Mouse (Mus musculus) forebrain, embryonic 13.5 days (tissue): ENCODE measurements at regions not wholly inside any gene's neighbourhood (a gene's known extent, or its start where the extent isn't known, plus 50 kb on each side); places are given as distances from the start of the nearest gene placed in this dataset.

Source experiments
- ATAC-seq: fragments of 200-750 bp; cut with Nextera tagmentation; 2 replicates; pipeline ENCODE4 v1.8.0; 2017
- H3K27ac ChIP-seq: fragments of 300-500 bp; sonication (generic); 2 replicates; pipeline ENCODE4 v1.5.1; 2015; ENCODE audit warnings: inconsistent platforms, mild to moderate bottlenecking, moderate library complexity
- H3K27me3 ChIP-seq: fragments of 300-500 bp; sonication (generic); 2 replicates; pipeline ENCODE4 v1.6.1; 2015; ENCODE audit warnings: mild to moderate bottlenecking, inconsistent platforms
- H3K36me3 ChIP-seq: fragments of 300-500 bp; sonication (generic); 2 replicates; pipeline ENCODE4 v1.6.1; 2015; ENCODE audit warnings: mild to moderate bottlenecking, inconsistent platforms; ENCODE audit not compliant: poor library complexity, severe bottlenecking
- H3K4me1 ChIP-seq: fragments of 300-500 bp; sonication (generic); 2 replicates; pipeline ENCODE4 v1.6.1; 2015; ENCODE audit warnings: inconsistent platforms
- H3K4me2 ChIP-seq: fragments of 300-500 bp; sonication (generic); 2 replicates; pipeline ENCODE4 v1.6.1; 2015; ENCODE audit warnings: inconsistent platforms, mild to moderate bottlenecking, moderate library complexity
- H3K4me3 ChIP-seq: fragments of 300-500 bp; sonication (generic); 2 replicates; pipeline ENCODE4 v1.5.1; 2015; ENCODE audit warnings: mild to moderate bottlenecking, inconsistent platforms
- H3K9ac ChIP-seq: fragments of 300-500 bp; sonication (generic); 2 replicates; pipeline ENCODE4 v1.6.1; 2015; ENCODE audit warnings: mild to moderate bottlenecking, inconsistent platforms
- H3K9me3 ChIP-seq: fragments of 300-500 bp; sonication (generic); replicated peaks from 2 replicates; pipeline ENCODE4 v1.6.1; 2016; ENCODE audit warnings: inconsistent platforms
- WGBS: fragments of 180-500 bp; shearing (Covaris S2); methylation state at CpG from one replicate; pipeline ENCODE4 v1.1.7; 2015; 5-methylcytosine and 5-hydroxymethylcytosine counted together

GRCm38 (mm10) chr5:47273389-47274255 lies 709.3 kb upstream of the Slit2 start:
- H3K27ac ChIP-seq = no peak overlapping the region
- no peak overlapping the region for H3K4me3 ChIP-seq
- no peak for ATAC-seq
- H3K9me3 ChIP-seq = no peaks in the 10 kb centered on the region
- H3K27me3 ChIP-seq = no peaks in the 10 kb centered on the region
- WGBS = 69% methylated on average over 9 of the region's 9 CpGs
- H3K4me2 ChIP-seq = no peak overlapping the region
- no peak overlapping the region for H3K9ac ChIP-seq
- no peaks in the 10 kb centered on the region for H3K4me1 ChIP-seq
- no peaks in the 10 kb centered on the region for H3K36me3 ChIP-seq

GRCm38 (mm10) chr5:47274256-47274638 lies 708.7 kb upstream of the Slit2 start:
- no peak overlapping the region for H3K9ac ChIP-seq
- no peaks in the 10 kb centered on the region for H3K36me3 ChIP-seq
- 87% methylated on average over 1 of the region's 1 CpGs for WGBS
- ATAC-seq = no peak
- no peak overlapping the region for H3K4me3 ChIP-seq
- H3K27me3 ChIP-seq = no peaks in the 10 kb centered on the region
- H3K4me1 ChIP-seq = no peaks in the 10 kb centered on the region
- no peaks in the 10 kb centered on the region for H3K9me3 ChIP-seq
- no peak overlapping the region for H3K4me2 ChIP-seq
- no peak overlapping the region for H3K27ac ChIP-seq

GRCm38 (mm10) chr5:47276231-47277195 lies 706.4 kb upstream of the Slit2 start:
- H3K4me2 ChIP-seq = no peak overlapping the region
- no peak overlapping the region for H3K4me3 ChIP-seq
- no peaks in the 10 kb centered on the region for H3K9me3 ChIP-seq
- WGBS = 46% methylated on average over 5 of the region's 5 CpGs
- no peaks in the 10 kb centered on the region for H3K36me3 ChIP-seq
- no peaks in the 10 kb centered on the region for H3K27me3 ChIP-seq
- no peak overlapping the region for H3K27ac ChIP-seq
- no peak overlapping the region for H3K9ac ChIP-seq
- H3K4me1 ChIP-seq = no peaks in the 10 kb centered on the region
- no peak for ATAC-seq

GRCm38 (mm10) chr5:47279630-47280029 lies 703.3 kb upstream of the Slit2 start:
- WGBS = 95% methylated on average over 3 of the region's 3 CpGs
- Histone ChIP-seq H3K36me3 (no peaks in the 10 kb centered on the region), H3K4me3 (no peak overlapping the region), H3K27me3 (no peaks in the 10 kb centered on the region), H3K4me2 (no peak overlapping the region), H3K4me1 (no peaks in the 10 kb centered on the region), H3K9me3 (no peaks in the 10 kb centered on the region), H3K27ac (no peak overlapping the region), H3K9ac (no peak overlapping the region)
- no peak for ATAC-seq

- no peak overlapping the region for H3K4me3 ChIP-seq
- no peaks in the 10 kb centered on the region for H3K36me3 ChIP-seq
- H3K4me2 ChIP-seq = no peak overlapping the region
- H3K4me1 ChIP-seq = no peaks in the 10 kb centered on the region
- 89% methylated on average over 4 of the region's 4 CpGs for WGBS
- ATAC-seq = peak; percentile 43; the same call in 1 of the 2 replicates
- H3K27ac ChIP-seq = no peak overlapping the region
- H3K9me3 ChIP-seq = no peaks in the 10 kb centered on the region
- no peaks in the 10 kb centered on the region for H3K27me3 ChIP-seq
- no peak overlapping the region for H3K9ac ChIP-seq
Observed at GRCm38 (mm10) chr5:47299602-47300001, 683.3 kb upstream of the Slit2 start.

- WGBS = 81% methylated on average over 4 of the region's 4 CpGs
- H3K36me3 ChIP-seq = no peaks in the 10 kb centered on the region
Observed at GRCm38 (mm10) chr5:47317506-47317905, 665.4 kb upstream of the Slit2 start.

GRCm38 (mm10) chr5:47318147-47318546 lies 664.8 kb upstream of the Slit2 start:
- H3K9ac ChIP-seq = no peak overlapping the region
- H3K9me3 ChIP-seq = no peaks in the 10 kb centered on the region
- 59% methylated on average over 1 of the region's 1 CpGs for WGBS
- no peak overlapping the region for H3K4me3 ChIP-seq
- H3K36me3 ChIP-seq = no peaks in the 10 kb centered on the region
- no peak overlapping the region for H3K27ac ChIP-seq
- H3K4me2 ChIP-seq = no peak overlapping the region
- no peaks in the 10 kb centered on the region for H3K4me1 ChIP-seq
- no peaks in the 10 kb centered on the region for H3K27me3 ChIP-seq
- no peak; the same call in 1 of the 2 replicates for ATAC-seq

More at GRCm38 (mm10) chr5:47317506-47317905, 665.4 kb upstream of the Slit2 start:
- H3K9me3 ChIP-seq = no peaks in the 10 kb centered on the region
- no peaks in the 10 kb centered on the region for H3K4me1 ChIP-seq
- no peak overlapping the region for H3K27ac ChIP-seq
- no peak overlapping the region for H3K4me3 ChIP-seq
- H3K27me3 ChIP-seq = no peaks in the 10 kb centered on the region
- no peak overlapping the region for H3K4me2 ChIP-seq
- ATAC-seq = peak; percentile 82
- H3K9ac ChIP-seq = no peak overlapping the region

GRCm38 (mm10) chr5:47322511-47323167 lies 660.3 kb upstream of the Slit2 start:
- WGBS = 83% methylated on average over 2 of the region's 2 CpGs
- no peak for ATAC-seq
- H3K36me3 ChIP-seq = no peaks in the 10 kb centered on the region
- H3K9me3 ChIP-seq = no peaks in the 10 kb centered on the region
- no peak overlapping the region for H3K27ac ChIP-seq
- H3K9ac ChIP-seq = no peak overlapping the region
- no peak overlapping the region for H3K4me2 ChIP-seq
- no peak overlapping the region for H3K4me3 ChIP-seq
- no peaks in the 10 kb centered on the region for H3K27me3 ChIP-seq
- H3K4me1 ChIP-seq = no peaks in the 10 kb centered on the region

GRCm38 (mm10) chr5:47334299-47334698 lies 648.6 kb upstream of the Slit2 start:
- no peak overlapping the region for H3K9ac ChIP-seq
- H3K4me1 ChIP-seq = no peaks in the 10 kb centered on the region
- H3K36me3 ChIP-seq = no peaks in the 10 kb centered on the region
- no peak overlapping the region for H3K27ac ChIP-seq
- H3K4me2 ChIP-seq = no peak overlapping the region
- no peaks in the 10 kb centered on the region for H3K27me3 ChIP-seq
- no peak overlapping the region for H3K4me3 ChIP-seq
- WGBS = 67% methylated on average over 3 of the region's 3 CpGs
- no peaks in the 10 kb centered on the region for H3K9me3 ChIP-seq
- ATAC-seq = no peak

- Histone ChIP-seq H3K4me1 (no peaks in the 10 kb centered on the region), H3K27me3 (no peaks in the 10 kb centered on the region), H3K36me3 (no peaks in the 10 kb centered on the region), H3K9ac (no peak overlapping the region), H3K9me3 (no peaks in the 10 kb centered on the region), H3K27ac (no peak overlapping the region), H3K4me3 (no peak overlapping the region), H3K4me2 (no peak overlapping the region)
- 82% methylated on average over 1 of the region's 1 CpGs for WGBS
- ATAC-seq = no peak; the same call in 1 of the 2 replicates
Observed at GRCm38 (mm10) chr5:47336511-47336910, 646.4 kb upstream of the Slit2 start.

GRCm38 (mm10) chr5:47339807-47340206 lies 643.1 kb upstream of the Slit2 start:
- Histone ChIP-seq H3K4me1 (no peaks in the 10 kb centered on the region), H3K36me3 (no peaks in the 10 kb centered on the region), H3K27me3 (no peaks in the 10 kb centered on the region), H3K27ac (no peak overlapping the region), H3K9ac (no peak overlapping the region), H3K9me3 (no peaks in the 10 kb centered on the region), H3K4me3 (no peak overlapping the region), H3K4me2 (no peak overlapping the region)
- no peak for ATAC-seq
- WGBS = 85% methylated on average over 6 of the region's 6 CpGs

- Histone ChIP-seq H3K9ac (no peak overlapping the region), H3K4me3 (no peak overlapping the region), H3K4me1 (no peaks in the 10 kb centered on the region), H3K4me2 (no peak overlapping the region), H3K9me3 (no peaks in the 10 kb centered on the region), H3K27me3 (no peaks in the 10 kb centered on the region), H3K36me3 (no peaks in the 10 kb centered on the region), H3K27ac (no peak overlapping the region)
- WGBS = 82% methylated on average over 4 of the region's 4 CpGs
- peak; percentile 59; the same call in 1 of the 2 replicates for ATAC-seq
Observed at GRCm38 (mm10) chr5:47370184-47370583, 612.8 kb upstream of the Slit2 start.
